Mouse (Mus musculus) stomach, postnatal 0 days (tissue): Measurements from ENCODE around the gene Olfr1416. TPM values are rescaled to one million over a fixed set of nuclear protein-coding genes. Genes with fewer than 3 reads are reported as not detected.

Experiments used
- ATAC-seq: fragments of 200-750 bp; cut with Nextera tagmentation; 2 replicates; pipeline ENCODE4 v1.8.0; 2017; ENCODE audit not compliant: low FRiP score, low TSS enrichment
- DNase-seq: peaks from one replicate; pipeline ENCODE4 v3.0.0-alpha.2; 2016; ENCODE audit warnings: low spot score
- H3K27ac ChIP-seq: fragments of 300-500 bp; sonication (generic); replicated peaks from 2 replicates; pipeline ENCODE4 v1.5.1; 2014; ENCODE audit warnings: mild to moderate bottlenecking, control low read depth
- H3K27me3 ChIP-seq: fragments of 300-500 bp; sonication (generic); 2 replicates; pipeline ENCODE4 v1.6.1; 2014; ENCODE audit warnings: low read length; ENCODE audit not compliant: control insufficient read depth, insufficient read depth
- H3K36me3 ChIP-seq: fragments of 300-500 bp; sonication (generic); 2 replicates; pipeline ENCODE4 v1.6.1; 2014; ENCODE audit warnings: low read length, mixed read lengths; ENCODE audit not compliant: control insufficient read depth, insufficient read depth
- H3K4me1 ChIP-seq: fragments of 300-500 bp; sonication (generic); replicated peaks from 2 replicates; pipeline ENCODE4 v1.6.1; 2014; ENCODE audit warnings: antibody characterized with exemption; ENCODE audit not compliant: control insufficient read depth, insufficient read depth
- H3K4me2 ChIP-seq: fragments of 300-500 bp; sonication (generic); replicated peaks from 2 replicates; pipeline ENCODE4 v1.6.1; 2014; ENCODE audit warnings: low read depth, mild to moderate bottlenecking, control low read depth, moderate library complexity
- H3K4me3 ChIP-seq: fragments of 300-500 bp; sonication (generic); 2 replicates; pipeline ENCODE4 v1.5.1; 2014; ENCODE audit warnings: low read depth, low read length, control low read depth
- H3K9ac ChIP-seq: fragments of 300-500 bp; sonication (generic); 2 replicates; pipeline ENCODE4 v1.6.1; 2014; ENCODE audit warnings: mild to moderate bottlenecking, low read length, control low read depth, mixed read lengths
- H3K9me3 ChIP-seq: fragments of 300-500 bp; sonication (generic); 2 replicates; pipeline ENCODE4 v1.6.1; 2016; ENCODE audit warnings: low read length; ENCODE audit not compliant: control insufficient read depth
- CTCF ChIP-seq: IDR thresholded peaks from 2 replicates; pipeline ENCODE4 v1.5.1; 2016; ENCODE audit warnings: antibody characterized with exemption, low read depth, mild to moderate bottlenecking, moderate library complexity
- EP300 ChIP-seq: optimal IDR thresholded peaks from 2 replicates; pipeline ENCODE3; 2016; ENCODE audit warnings: antibody characterized with exemption
- WGBS: fragments of 180-500 bp; shearing (Covaris S2); extraction: QIAGEN DNeasy Blood & Tissue Kit; methylation state at CpG from one replicate; pipeline ENCODE4 v1.1.7; 2014; 5-methylcytosine and 5-hydroxymethylcytosine counted together
- microRNA-seq: library from miRNA; unstranded; fragments of <30 nt; microRNA quantifications from one replicate; pipeline ENCODE4, GENCODE M21; 2016
- polyA plus RNA-seq: library from polyadenylated mRNA; unstranded; fragments of >200 nt; fragmentation: Nextera tagmentation; extraction: Ambion mirVana; gene quantifications from 2 replicates; pipeline ENCODE4 v1.2.1, GENCODE M21; 2015

The Olfr1416 gene
- polyA plus RNA-seq, 1 experiment from 2014 or later = not detected

- no peak overlapping the region for H3K27ac ChIP-seq
- H3K9ac ChIP-seq = no peak overlapping the region
- H3K36me3 ChIP-seq = peaks cover 14% of the 10 kb centered on the region; the same call in 1 of the 2 replicates
- ATAC-seq = no peak
- no peak for TF ChIP-seq EP300
- peak; percentile 6; the same call in 1 of the 2 replicates for TF ChIP-seq CTCF
- peak; percentile 11 for DNase-seq
- no peak overlapping the region for H3K4me2 ChIP-seq
- no peaks in the 10 kb centered on the region for H3K27me3 ChIP-seq
- H3K4me3 ChIP-seq = no peak overlapping the region
- 0 out of 2 replicates have a peak, but pooled peaks cover 3% of the 10 kb centered on the region for H3K4me1 ChIP-seq
- 45% methylated on average over 4 of the region's 4 CpGs for WGBS
- no peaks in the 10 kb centered on the region for H3K9me3 ChIP-seq
Measured at GRCm38 (mm10) chr1:92436831-92437321, 48.0 kb downstream of the Olfr1416 start.

- Histone ChIP-seq H3K4me3 (no peak overlapping the region), H3K36me3 (peaks cover 3% of the 10 kb centered on the region; the same call in 1 of the 2 replicates), H3K9ac (no peak overlapping the region), H3K27ac (no peak overlapping the region), H3K4me1 (0 out of 2 replicates have a peak, but pooled peaks cover 3% of the 10 kb centered on the region), H3K9me3 (no peaks in the 10 kb centered on the region), H3K27me3 (no peaks in the 10 kb centered on the region), H3K4me2 (no peak overlapping the region)
- no peak for ATAC-seq
- DNase-seq = no peak
- 74% methylated on average over 1 of the region's 1 CpGs for WGBS
- no peak for TF ChIP-seq EP300
- TF ChIP-seq CTCF = no peak
Measured at GRCm38 (mm10) chr1:92434986-92435385, 49.9 kb downstream of the Olfr1416 start.

- Histone ChIP-seq H3K36me3 (no peaks in the 10 kb centered on the region), H3K9me3 (no peaks in the 10 kb centered on the region), H3K9ac (no peak overlapping the region), H3K4me2 (no peak overlapping the region), H3K27ac (no peak overlapping the region), H3K27me3 (no peaks in the 10 kb centered on the region), H3K4me1 (no peaks in the 10 kb centered on the region), H3K4me3 (no peak overlapping the region)
- TF ChIP-seq CTCF (no peak), EP300 (no peak)
- DNase-seq (no peak), ATAC-seq (no peak)
- WGBS = 63% methylated on average over 9 of the region's 9 CpGs
Measured at GRCm38 (mm10) chr1:92432791-92433190, 52.1 kb downstream of the Olfr1416 start.

GRCm38 (mm10) chr1:92432098-92432497, 52.8 kb downstream of the Olfr1416 start:
- H3K27ac ChIP-seq = no peak overlapping the region
- H3K27me3 ChIP-seq = no peaks in the 10 kb centered on the region
- no peak for TF ChIP-seq EP300
- no peak for TF ChIP-seq CTCF
- no peaks in the 10 kb centered on the region for H3K9me3 ChIP-seq
- H3K4me2 ChIP-seq = no peak overlapping the region
- DNase-seq (no peak), ATAC-seq (no peak)
- H3K36me3 ChIP-seq = no peaks in the 10 kb centered on the region
- no peaks in the 10 kb centered on the region for H3K4me1 ChIP-seq
- WGBS = 55% methylated on average over 4 of the region's 4 CpGs
- no peak overlapping the region for H3K9ac ChIP-seq
- H3K4me3 ChIP-seq = no peak overlapping the region

GRCm38 (mm10) chr1:92431420-92431819, 53.5 kb downstream of the Olfr1416 start:
- Histone ChIP-seq H3K9ac (no peak overlapping the region), H3K27ac (no peak overlapping the region), H3K4me1 (no peaks in the 10 kb centered on the region), H3K36me3 (no peaks in the 10 kb centered on the region), H3K27me3 (no peaks in the 10 kb centered on the region), H3K4me2 (no peak overlapping the region), H3K9me3 (no peaks in the 10 kb centered on the region), H3K4me3 (no peak overlapping the region)
- no peak for DNase-seq
- ATAC-seq = no peak
- WGBS = 71% methylated on average over 3 of the region's 3 CpGs
- TF ChIP-seq CTCF (no peak), EP300 (no peak)

- 96% methylated on average over 1 of the region's 1 CpGs for WGBS
- TF ChIP-seq CTCF (no peak), EP300 (no peak)
- Histone ChIP-seq H3K27ac (no peak overlapping the region), H3K9me3 (no peaks in the 10 kb centered on the region), H3K27me3 (no peaks in the 10 kb centered on the region), H3K9ac (no peak overlapping the region), H3K4me1 (no peaks in the 10 kb centered on the region), H3K4me3 (no peak overlapping the region), H3K36me3 (no peaks in the 10 kb centered on the region), H3K4me2 (no peak overlapping the region)
- ATAC-seq = no peak
- no peak for DNase-seq
Measured at GRCm38 (mm10) chr1:92430991-92431390, 53.9 kb downstream of the Olfr1416 start.

Small RNA genes lying within 50 kb of the gene (microRNA-seq; reads per million reads assigned to microRNA genes)
- 2.9 reads per million for gene Mir6900

Other genes starting within 250 kb of the Olfr1416 start
- gene Ndufa10, start 11.3 kb downstream of the Olfr1416 start, polyA plus RNA-seq = 229 and 232 TPM in 2 replicates
- gene Olfr1415, start 11.0 kb upstream of the Olfr1416 start, polyA plus RNA-seq = not detected in 2 replicates
- 0.08 TPM in 1 of 2 replicates, not detected in the other for gene Olfr1414, start 33.5 kb upstream of the Olfr1416 start, polyA plus RNA-seq
- gene Olfr1413, start 86.2 kb upstream of the Olfr1416 start, polyA plus RNA-seq = not detected in 2 replicates
- not detected in 2 replicates for gene Olfr1412, start 100.7 kb upstream of the Olfr1416 start, polyA plus RNA-seq
- gene Olfr1411, start 109.3 kb upstream of the Olfr1416 start, polyA plus RNA-seq = not detected in 2 replicates
- not detected in 2 replicates for gene Olfr1410, start 120.7 kb upstream of the Olfr1416 start, polyA plus RNA-seq
- 0.02 TPM in 1 of 2 replicates, not detected in the other for gene Olfr12, start 132.7 kb upstream of the Olfr1416 start, polyA plus RNA-seq
- gene Cops9, start 156.9 kb upstream of the Olfr1416 start, polyA plus RNA-seq = 375 and 396 TPM in 2 replicates
- gene Otos, start 163.7 kb upstream of the Olfr1416 start, polyA plus RNA-seq = 0.16 and 0.18 TPM in 2 replicates